Mouse (Mus musculus) liver, adult 2 months (tissue): ENCODE results near the gene Slc25a42.

Experiments
- CTCF ChIP-seq: fragments of 200-500 bp; IDR thresholded peaks from 2 replicates; pipeline ENCODE4 v1.5.1; 2011; ENCODE audit warnings: low read depth, low read length, control low read depth
- POLR2A ChIP-seq: fragments of 200-500 bp; IDR thresholded peaks from 2 replicates; pipeline ENCODE4 v1.6.1; 2011; ENCODE audit warnings: low read length, control low read depth; ENCODE audit not compliant: insufficient read depth; ENCODE audit errors: extremely low read depth

DNA sequence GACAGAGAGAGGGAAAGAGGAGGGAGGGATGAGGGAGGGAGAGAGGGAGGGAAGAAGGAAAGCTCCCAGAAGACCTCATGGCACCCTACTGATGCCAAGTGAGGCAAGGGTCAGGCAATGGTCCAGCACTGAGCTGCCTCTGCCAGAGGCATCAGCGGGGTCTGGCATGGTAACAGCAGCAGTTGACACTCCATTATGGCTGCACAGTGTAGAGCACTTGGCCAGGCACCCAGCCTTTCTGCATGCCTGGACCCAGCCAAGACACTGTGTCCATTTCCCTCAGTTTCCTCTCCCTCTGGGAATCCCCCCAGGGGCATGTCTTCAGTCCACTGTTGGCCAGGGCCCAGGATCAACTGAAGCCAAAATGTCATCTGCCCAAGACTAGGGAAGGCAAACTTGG lies 4.5 kb upstream of the Slc25a42 start:
- no peak for TF ChIP-seq CTCF
- no peak for TF ChIP-seq POLR2A
